8 mouse cellular contexts compared by ENCODE assay signal in the genomic region with DNA sequence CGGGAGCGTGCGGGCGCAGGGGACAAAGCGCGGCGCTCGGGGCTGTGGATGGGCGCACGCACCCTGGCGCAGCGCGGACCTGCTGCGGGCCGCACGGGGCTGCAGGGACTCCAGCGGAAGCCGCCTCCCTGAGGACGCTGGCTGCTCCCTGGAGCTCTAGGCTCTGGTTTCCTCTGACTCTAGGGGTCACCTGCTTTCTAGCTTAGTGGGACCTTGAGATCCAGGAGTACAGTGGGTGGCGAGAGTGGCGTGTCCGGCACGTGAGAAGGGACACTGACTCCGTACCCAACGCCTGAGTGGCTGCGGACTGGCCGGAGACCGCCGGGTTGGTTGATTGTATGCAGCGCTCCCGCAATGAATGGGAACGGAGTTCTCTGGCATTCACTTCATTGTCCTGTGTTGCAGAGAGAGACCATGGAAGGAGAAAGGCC. TPM values are rescaled to one million over a fixed set of nuclear protein-coding genes. Genes with fewer than 3 reads are reported as not detected.
A peak's percentile ranks its signal among the peaks of the same experiment; 100 is the strongest.
DNase-seq lines count a peak whose midpoint lies in the region; ATAC-seq lines count a peak whose summit lies in the region.

No protein-coding gene starts in this region.

- H3K4me2 ChIP-seq in kidney, embryonic 14.5 days (replicated peaks; ENCODE audit: low read depth, low read length), result peak overlapping the region; percentile 97
- peak overlapping the region; percentile 91 for H3K4me2 ChIP-seq in hindbrain, embryonic 11.5 days (replicated peaks; ENCODE audit: low read depth, low read length)
- H3K4me2 ChIP-seq in liver, embryonic 16.5 days (ENCODE audit: low read depth, low read length), result peak overlapping the region; percentile 62
- peak overlapping the region; percentile 95 for H3K4me2 ChIP-seq in stomach, embryonic 16.5 days (ENCODE audit: low read depth, low read length)

- peak overlapping the region; percentile 69 for H3K27ac ChIP-seq in kidney, embryonic 14.5 days (ENCODE audit: low read depth, low read length)
- peak overlapping the region; percentile 83 for H3K27ac ChIP-seq in hindbrain, embryonic 11.5 days (ENCODE audit: low read depth, low read length)
- no peak overlapping the region for H3K27ac ChIP-seq in liver, embryonic 16.5 days (ENCODE audit: low read length)
- no peak overlapping the region for H3K27ac ChIP-seq in stomach, embryonic 16.5 days (ENCODE audit: low read length)

- H3K27me3 ChIP-seq in kidney, embryonic 14.5 days (ENCODE audit: control insufficient read depth, insufficient read depth, low read length), result peaks cover 4% of the 10 kb centered on the region; the same call in 1 of the 2 replicates
- H3K27me3 ChIP-seq in hindbrain, embryonic 11.5 days (ENCODE audit: control insufficient read depth, insufficient read depth, low read length), result no peaks in the 10 kb centered on the region
- H3K27me3 ChIP-seq in liver, embryonic 16.5 days (ENCODE audit: control insufficient read depth, insufficient read depth, low read depth, low read length), result peaks cover 20% of the 10 kb centered on the region
- H3K27me3 ChIP-seq in stomach, embryonic 16.5 days (ENCODE audit: control insufficient read depth, insufficient read depth, low read length), result peaks cover 5% of the 10 kb centered on the region; the same call in 1 of the 2 replicates

- no peaks in the 10 kb centered on the region for H3K36me3 ChIP-seq in kidney, embryonic 14.5 days (ENCODE audit: control insufficient read depth, insufficient read depth, low read length)
- no peaks in the 10 kb centered on the region for H3K36me3 ChIP-seq in hindbrain, embryonic 11.5 days (ENCODE audit: control insufficient read depth, insufficient read depth, low read length)
- no peaks in the 10 kb centered on the region for H3K36me3 ChIP-seq in liver, embryonic 16.5 days (ENCODE audit: control insufficient read depth, insufficient read depth)
- no peaks in the 10 kb centered on the region for H3K36me3 ChIP-seq in stomach, embryonic 16.5 days (ENCODE audit: control insufficient read depth, insufficient read depth, low read length)

- H3K4me3 ChIP-seq in kidney, embryonic 14.5 days (ENCODE audit: low read length), result peak overlapping the region; percentile 79
- peak overlapping the region; percentile 86 for H3K4me3 ChIP-seq in hindbrain, embryonic 11.5 days (ENCODE audit: low read depth, low read length)
- H3K4me3 ChIP-seq in liver, embryonic 16.5 days (ENCODE audit: low read depth, low read length), result peak overlapping the region; percentile 58
- peak overlapping the region; percentile 71 for H3K4me3 ChIP-seq in stomach, embryonic 16.5 days (replicated peaks; ENCODE audit: low read length)

- H3K9ac ChIP-seq in kidney, embryonic 14.5 days (ENCODE audit: low read depth, low read length), result peak overlapping the region; percentile 90
- peak overlapping the region; percentile 79 for H3K9ac ChIP-seq in hindbrain, embryonic 11.5 days (ENCODE audit: low read depth, low read length)
- peak overlapping the region; percentile 47 for H3K9ac ChIP-seq in liver, embryonic 16.5 days (ENCODE audit: low read depth, low read length)
- peak overlapping the region; percentile 67 for H3K9ac ChIP-seq in stomach, embryonic 16.5 days (ENCODE audit: low read length)

- WGBS in kidney, embryonic 14.5 days, result 0% methylated on average over 32 of the region's 32 CpGs
- 1% methylated on average over 21 of the region's 32 CpGs for WGBS in hindbrain, embryonic 11.5 days
- WGBS in liver, embryonic 16.5 days (ENCODE audit: insufficient replicate concordance), result under 1% methylated on average over 18 of the region's 32 CpGs
- WGBS in stomach, embryonic 16.5 days, result under 1% methylated on average over 32 of the region's 32 CpGs

- ATAC-seq in kidney, embryonic 14.5 days (ENCODE audit: low FRiP score, low TSS enrichment), result peak; percentile 73
- ATAC-seq in hindbrain, embryonic 11.5 days (ENCODE audit: low FRiP score), result peak; percentile 59
- peak; percentile 51 for ATAC-seq in liver, embryonic 16.5 days (ENCODE audit: low read depth)
- peak; percentile 59; the same call in 1 of the 2 replicates for ATAC-seq in stomach, embryonic 16.5 days (ENCODE audit: insufficient read depth, low FRiP score)
- no peak for ATAC-seq in inflammation-experienced regulatory T-cells, adult 6 months

- H3K4me1 ChIP-seq in kidney, embryonic 14.5 days (ENCODE audit: control insufficient read depth, insufficient read depth, low read length), result peaks cover 22% of the 10 kb centered on the region
- peaks cover 6% of the 10 kb centered on the region for H3K4me1 ChIP-seq in hindbrain, embryonic 11.5 days (replicated peaks; ENCODE audit: control insufficient read depth, insufficient read depth, low read length)
- no peaks in the 10 kb centered on the region for H3K4me1 ChIP-seq in liver, embryonic 16.5 days (ENCODE audit: control insufficient read depth, low read depth, low read length)
- H3K4me1 ChIP-seq in stomach, embryonic 16.5 days (ENCODE audit: control insufficient read depth, insufficient read depth, low read length), result peaks cover 13% of the 10 kb centered on the region

- no peak for DNase-seq in kidney, adult 18-20 months
- peak; percentile 71 for DNase-seq in embryo, embryonic 9.5 days (ENCODE audit: extremely low spot score)
- peak; percentile 73 for DNase-seq in hindbrain, embryonic 11.5 days (ENCODE audit: low spot score)
- no peak for DNase-seq in cerebellum, adult 9-10 months

- no peaks in the 10 kb centered on the region for H3K9me3 ChIP-seq in kidney, embryonic 14.5 days (ENCODE audit: control insufficient read depth, low read length)
- H3K9me3 ChIP-seq in hindbrain, embryonic 11.5 days (ENCODE audit: control insufficient read depth, low read length), result no peaks in the 10 kb centered on the region
- H3K9me3 ChIP-seq in liver, embryonic 16.5 days (replicated peaks; ENCODE audit: control insufficient read depth, low read length), result no peaks in the 10 kb centered on the region
- no peaks in the 10 kb centered on the region for H3K9me3 ChIP-seq in stomach, embryonic 16.5 days (replicated peaks; ENCODE audit: control insufficient read depth, low read length)

RNA-seq across cellular contexts. Expression of gene Lama1, which starts 0.4 kb away (rescaled TPM):
- polyA plus RNA-seq in kidney, embryonic 14.5 days (2014; fragmentation: Nextera tagmentation; extraction: Ambion mirVana), result 31.0 and 60.4 TPM in 2 replicates
- polyA plus RNA-seq in hindbrain, embryonic 11.5 days (2014; fragmentation: Nextera tagmentation; extraction: Ambion mirVana), result 15.5 and 22.1 TPM in 2 replicates
- 1.6 and 2.0 TPM in 2 replicates for polyA plus RNA-seq in liver, embryonic 16.5 days (2015; fragmentation: Nextera tagmentation; extraction: Ambion mirVana)
- polyA plus RNA-seq in stomach, embryonic 16.5 days (2015; fragmentation: Nextera tagmentation; extraction: Ambion mirVana), result 3.3 and 4.1 TPM in 2 replicates
- polyA plus RNA-seq in inflammation-experienced regulatory T-cells, adult 6 months (2017; shearing (Covaris generic)), result not detected

Comparison
In these comparisons a context has a peak if more than half of its experiments do, and no peak if none do; other contexts are left out.
1. H3K27ac ChIP-seq: peak in kidney, embryonic 14.5 days (single experiment) and hindbrain, embryonic 11.5 days (single experiment); none in liver, embryonic 16.5 days (single experiment) and stomach, embryonic 16.5 days (single experiment).
2. DNase-seq: peak in embryo, embryonic 9.5 days (single experiment) and hindbrain, embryonic 11.5 days (single experiment); none in kidney, adult 18-20 months (single experiment) and cerebellum, adult 9-10 months (single experiment).
3. Peak in every context shown above with its lines, with median percentiles within 50 percentile points of each other: H3K4me2 ChIP-seq, H3K4me3 ChIP-seq and H3K9ac ChIP-seq.